Mouse (Mus musculus) right cerebral cortex, adult 2 months (tissue): ENCODE results near the gene 1700001J03Rik.
A peak's percentile ranks its signal among the peaks of the same experiment; 100 is the strongest.
"Not testable (repeated sequence)": the region's sequence is repeated elsewhere in the genome, so short reads cannot be mapped to it uniquely, and the experiment has no call there.

Experiments
- DNase-seq, 2 experiments: peaks; one replicate each; pipeline ENCODE4 v3.0.0; 2021 to 2022; ENCODE audit warnings: low spot score in 2 of 2

Gene 1700001J03Rik

GRCm38 (mm10) chr5:146185204-146185603, at the start of gene 1700001J03Rik:
TSS of gene 1700001J03Rik (minus strand) at chr5:146185304.
- DNase-seq = not testable (repeated sequence)

DNA sequence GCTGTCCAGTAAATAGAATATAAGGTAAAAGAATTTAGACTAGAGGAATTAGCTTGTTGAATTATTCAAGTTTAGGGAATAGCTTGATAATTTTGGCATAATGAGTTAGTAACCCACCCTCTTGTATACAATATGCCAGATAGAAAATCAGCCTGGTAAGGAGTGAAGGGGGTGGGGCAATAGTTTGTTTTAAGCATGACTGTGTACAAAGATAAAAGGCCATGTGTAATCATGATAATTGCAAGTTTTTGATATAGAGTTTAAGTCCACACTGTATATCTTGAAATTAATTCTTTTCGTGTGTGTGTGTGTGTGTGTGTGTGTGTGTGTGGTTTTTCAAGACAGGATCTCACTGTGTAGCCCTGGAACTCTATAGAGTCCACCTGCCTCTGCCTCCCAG, 49.2 kb upstream of the 1700001J03Rik start:
- no peak for DNase-seq

GRCm38 (mm10) chr5:146232816-146233215, 47.7 kb upstream of the 1700001J03Rik start:
- no peak for DNase-seq

GRCm38 (mm10) chr5:146232056-146232675, 47.1 kb upstream of the 1700001J03Rik start:
- DNase-seq = no peak

GRCm38 (mm10) chr5:146231655-146231996, 46.5 kb upstream of the 1700001J03Rik start:
- DNase-seq = peak; percentile 36 to 48

DNA sequence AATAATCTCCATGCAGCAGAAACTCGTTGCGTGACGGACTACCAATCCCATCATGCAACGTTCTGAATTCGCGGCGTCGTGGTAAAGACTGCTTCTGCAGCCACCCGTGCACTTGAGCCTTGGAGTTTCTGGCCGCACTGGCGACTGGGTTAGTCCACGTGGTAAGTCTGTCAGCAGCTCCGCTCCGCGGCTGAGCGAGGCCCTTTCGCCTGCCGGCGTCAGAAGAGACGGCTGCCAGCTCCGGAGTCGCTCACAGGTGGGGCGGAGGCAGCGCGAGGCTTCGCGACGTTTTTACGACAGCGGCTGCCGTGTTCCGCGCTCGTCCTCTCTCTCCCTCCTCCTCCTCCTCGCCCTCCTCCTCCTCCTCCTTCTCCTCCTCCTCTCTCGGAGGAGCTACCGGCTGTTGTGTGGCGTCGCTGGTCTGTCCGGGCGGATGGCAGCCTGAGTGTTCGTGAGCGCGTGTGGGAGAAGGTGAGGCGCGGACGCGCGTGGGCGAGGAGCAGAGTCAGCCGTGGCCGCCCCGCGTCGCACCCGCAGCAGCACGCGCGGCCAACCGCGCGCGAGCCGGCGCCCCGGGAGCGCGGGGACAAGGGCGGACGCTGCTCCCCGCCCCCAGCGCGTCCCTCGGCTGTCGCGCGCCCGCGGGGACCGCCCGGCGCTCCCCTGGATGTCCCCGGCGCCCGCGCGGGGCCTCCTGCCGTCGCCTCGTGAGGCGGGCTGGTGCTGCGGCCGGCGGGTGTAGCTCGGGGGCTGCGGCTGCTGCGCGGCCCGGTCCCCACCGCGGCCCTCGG, 46.0 kb upstream of the 1700001J03Rik start, which contains the start of gene Cdk8:
Cdk8 (plus strand) TSS at position 367 of the 791 bp plus-strand sequence.
- DNase-seq = peak; percentile 91 to 95

GRCm38 (mm10) chr5:146229869-146230650, 45.0 kb upstream of the 1700001J03Rik start:
- DNase-seq = no peak

- no peak for DNase-seq
Observed at GRCm38 (mm10) chr5:146227496-146227895, 42.4 kb upstream of the 1700001J03Rik start.

DNA sequence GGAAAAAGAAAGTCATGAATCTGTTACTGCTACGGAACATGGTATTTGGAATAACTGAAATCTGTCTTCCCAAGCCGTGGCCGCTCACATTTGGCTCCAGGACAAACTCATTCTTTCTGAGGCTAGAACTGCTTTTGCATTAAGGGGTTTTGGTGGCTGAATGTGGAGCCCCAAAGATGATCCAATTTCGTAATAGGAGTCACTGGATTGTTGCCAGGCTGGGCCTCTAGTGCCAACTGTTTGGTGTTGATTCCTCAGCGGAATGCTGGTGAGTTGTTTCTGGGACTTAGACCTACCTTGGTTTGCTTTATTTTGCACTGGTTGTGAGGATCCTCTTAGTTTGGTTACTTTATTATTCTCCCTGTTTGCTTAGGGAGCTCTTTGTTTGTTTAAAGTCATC, 38.7 kb upstream of the 1700001J03Rik start:
- no peak for DNase-seq

DNA sequence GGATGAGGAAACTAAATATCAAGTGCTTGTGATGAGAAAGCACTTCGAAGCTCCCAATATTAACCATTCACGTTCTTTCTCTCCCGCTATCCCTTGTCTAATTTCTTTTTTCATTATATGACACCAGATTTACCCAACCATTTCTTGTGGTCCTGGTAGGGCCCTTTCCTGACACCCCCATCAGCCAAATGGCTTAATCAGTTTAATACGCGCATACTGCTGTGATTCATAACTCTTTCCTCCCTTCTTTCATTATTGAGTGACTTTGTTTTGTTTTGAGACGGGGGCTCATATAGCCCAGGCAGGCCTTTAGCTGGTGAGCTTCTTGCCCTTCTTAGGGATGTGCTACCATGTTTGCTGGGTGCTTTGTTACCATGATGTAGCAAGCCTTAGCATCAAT, 36.6 kb upstream of the 1700001J03Rik start:
- DNase-seq = no peak

GRCm38 (mm10) chr5:146220879-146221714, 36.0 kb upstream of the 1700001J03Rik start, which contains the start of gene Rnf6:
TSS of gene Rnf6 (minus strand) at chr5:146221555.
- DNase-seq = peak; percentile 92 to 93

DNA sequence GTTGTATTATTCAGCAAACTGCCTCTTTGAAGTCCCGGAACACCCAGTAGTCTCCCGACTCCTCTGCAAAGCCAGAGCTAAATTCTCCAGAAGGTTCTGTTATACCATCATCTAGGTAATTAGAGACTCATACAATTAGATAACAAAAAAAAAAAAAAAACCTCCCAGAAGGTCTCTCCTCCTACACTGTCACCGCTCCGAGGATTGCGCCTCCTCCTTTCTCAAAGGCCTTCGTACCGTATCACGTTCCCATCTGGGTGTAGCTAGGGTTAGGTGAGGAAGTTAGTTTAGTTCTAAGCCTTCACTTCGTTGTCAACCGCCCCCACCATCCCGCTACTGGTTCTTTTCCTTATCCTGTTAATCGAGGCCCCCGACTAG, 35.4 kb upstream of the 1700001J03Rik start:
- DNase-seq = no peak

DNA sequence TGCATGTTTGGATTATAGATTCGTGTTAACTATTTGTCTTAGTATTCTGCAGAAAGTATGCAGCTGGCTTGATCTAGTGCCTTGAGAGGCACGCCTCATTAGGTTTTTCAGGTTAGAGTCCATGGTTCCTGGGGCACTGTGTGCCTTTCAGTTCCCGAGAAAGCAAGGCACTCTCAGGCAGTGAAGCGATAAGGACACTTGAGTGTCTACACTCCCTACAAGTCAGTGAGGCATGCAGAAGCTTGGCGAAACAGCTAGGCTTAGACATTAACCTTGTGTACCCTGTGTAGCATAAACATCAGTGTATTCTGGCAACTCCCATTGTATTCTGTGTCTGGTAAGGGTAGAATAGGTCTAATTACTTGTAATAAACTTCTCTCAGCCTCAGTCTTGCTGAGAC, 20.4 kb upstream of the 1700001J03Rik start:
- DNase-seq = no peak

- no peak for DNase-seq
Observed at GRCm38 (mm10) chr5:146203921-146204320, 18.8 kb upstream of the 1700001J03Rik start.

GRCm38 (mm10) chr5:146200580-146200979, 15.5 kb upstream of the 1700001J03Rik start:
- no peak for DNase-seq

- DNase-seq = no peak
Observed at GRCm38 (mm10) chr5:146199540-146199939, 14.4 kb upstream of the 1700001J03Rik start.

DNA sequence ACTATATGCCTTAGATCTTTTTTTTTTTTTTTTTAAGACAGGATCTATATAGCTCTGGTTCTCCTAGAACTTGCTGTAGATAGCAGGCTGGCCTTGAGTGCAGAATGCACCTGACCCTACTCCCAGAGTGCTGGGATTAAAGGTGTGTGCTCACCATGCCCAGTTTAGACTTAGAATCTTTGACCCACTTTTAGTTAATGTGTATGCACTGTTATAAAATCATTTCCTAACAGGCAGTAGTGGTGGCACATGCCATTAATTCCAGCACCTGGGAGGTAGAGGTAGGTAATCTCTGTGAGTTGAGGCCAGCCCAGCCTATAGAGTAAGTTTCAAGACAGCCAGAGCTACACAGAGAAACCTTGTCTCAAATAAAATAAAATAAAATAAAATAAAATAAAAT, 14.0 kb upstream of the 1700001J03Rik start:
- no peak for DNase-seq

GRCm38 (mm10) chr5:146193360-146193759, 8.3 kb upstream of the 1700001J03Rik start:
- no peak for DNase-seq

- DNase-seq = no peak
Observed at GRCm38 (mm10) chr5:146190501-146191269, 5.6 kb upstream of the 1700001J03Rik start.

DNA sequence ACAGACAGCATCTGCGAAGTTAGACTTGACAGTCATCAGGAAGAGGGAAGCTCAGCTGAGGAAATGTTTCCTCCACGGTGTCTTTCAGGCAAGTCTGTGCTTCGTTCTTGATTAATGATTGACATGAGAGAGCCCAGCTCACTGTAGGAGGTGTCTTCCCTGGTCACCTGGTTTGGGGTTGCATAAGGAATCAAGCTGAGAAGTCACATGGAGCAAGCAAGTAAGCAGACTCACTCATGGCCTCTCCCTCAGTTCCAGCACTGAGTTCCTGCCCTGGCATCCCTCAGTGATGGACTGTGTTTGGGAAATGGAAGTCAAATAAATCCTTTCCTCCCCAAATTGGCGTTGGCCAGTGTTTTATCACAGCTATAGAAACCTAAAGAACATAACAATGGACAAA, 5.0 kb upstream of the 1700001J03Rik start:
- DNase-seq = no peak

- no peak for DNase-seq
Observed at GRCm38 (mm10) chr5:146188712-146189111, 3.6 kb upstream of the 1700001J03Rik start.
